Mouse (Mus musculus) urinary bladder, postnatal 4 days (tissue): ENCODE data around the gene Csde1.

Experiments used
- DNase-seq, 2 experiments: peaks; one replicate each; pipeline ENCODE4 v3.0.0; 2021 to 2022; ENCODE audit warnings: low spot score in 2 of 2

Csde1 gene

GRCm38 (mm10) chr3:103058207-103059157 lies 38.3 kb downstream of the Csde1 start, which contains the start of gene Nras:
Gene Nras, plus strand, starts transcription at chr3:103058285.
- peak; percentile 92 to 97 for DNase-seq

- DNase-seq = no peak
These were observed 46.7 kb downstream of the Csde1 start for GRCm38 (mm10) chr3:103066927-103067326.

- no peak for DNase-seq
These were observed 48.7 kb downstream of the Csde1 start for GRCm38 (mm10) chr3:103068971-103069370.

- DNase-seq = no peak
These were observed 53.5 kb downstream of the Csde1 start, which contains the start of gene Ampd1 for GRCm38 (mm10) chr3:103073771-103074170. Gene Ampd1, plus strand, starts transcription at chr3:103074014.

- no peak for DNase-seq
These were observed 55.6 kb downstream of the Csde1 start for GRCm38 (mm10) chr3:103075871-103076270.

- DNase-seq = no peak
These were observed 56.2 kb downstream of the Csde1 start for GRCm38 (mm10) chr3:103076476-103076875.

GRCm38 (mm10) chr3:103079301-103079700 lies 59.1 kb downstream of the Csde1 start:
- no peak for DNase-seq

- no peak for DNase-seq
These were observed 60.8 kb downstream of the Csde1 start for GRCm38 (mm10) chr3:103081051-103081450.

GRCm38 (mm10) chr3:103081861-103082453 lies 61.7 kb downstream of the Csde1 start:
- DNase-seq = no peak

- no peak for DNase-seq
These were observed 62.5 kb downstream of the Csde1 start for GRCm38 (mm10) chr3:103082761-103083160.

- DNase-seq = no peak
These were observed 65.8 kb downstream of the Csde1 start for GRCm38 (mm10) chr3:103085986-103086385.

GRCm38 (mm10) chr3:103091753-103092152 lies 71.5 kb downstream of the Csde1 start:
- no peak for DNase-seq

- DNase-seq = no peak
These were observed 78.4 kb downstream of the Csde1 start for GRCm38 (mm10) chr3:103098662-103099061.

- no peak for DNase-seq
These were observed 79.4 kb downstream of the Csde1 start for GRCm38 (mm10) chr3:103099667-103100066.

GRCm38 (mm10) chr3:103100735-103101134 lies 80.5 kb downstream of the Csde1 start:
- no peak for DNase-seq

GRCm38 (mm10) chr3:103101194-103101593 lies 81.0 kb downstream of the Csde1 start:
- DNase-seq = no peak

- no peak for DNase-seq
These were observed 81.7 kb downstream of the Csde1 start for GRCm38 (mm10) chr3:103101909-103102308.

- DNase-seq = peak; percentile 93 to 98
These were observed 82.5 kb downstream of the Csde1 start, which contains the start of gene Dennd2c for GRCm38 (mm10) chr3:103102454-103103390. Gene Dennd2c, plus strand, starts transcription at chr3:103102604.
